Mouse (Mus musculus): ENCODE measurements around the gene Golim4. TPM values are rescaled to one million over a fixed set of nuclear protein-coding genes. Genes with fewer than 3 reads are reported as not detected.

The Golim4 gene
- polyA plus RNA-seq, 1 experiment from 2014 or later = 40.2 TPM

- ATAC-seq = no peak
- no peak overlapping the region for H3K27ac ChIP-seq (ENCODE audit: low read length)
- no peaks in the 10 kb centered on the region for H3K9me3 ChIP-seq (ENCODE audit: control insufficient read depth, low read length)
- H3K36me3 ChIP-seq (ENCODE audit: control insufficient read depth, insufficient read depth, low read length) = peaks cover 10% of the 10 kb centered on the region; the same call in 1 of the 2 replicates
- no peaks in the 10 kb centered on the region for H3K27me3 ChIP-seq (replicated peaks; ENCODE audit: control insufficient read depth, insufficient read depth, low read length)
- no peak overlapping the region for H3K9ac ChIP-seq (ENCODE audit: low read depth, low read length)
- H3K4me3 ChIP-seq (ENCODE audit: low read length) = no peak overlapping the region
- 96% methylated on average over 3 of the region's 3 CpGs for WGBS
- no peak overlapping the region for H3K4me2 ChIP-seq (ENCODE audit: low read depth, low read length)
- no peaks in the 10 kb centered on the region for H3K4me1 ChIP-seq (ENCODE audit: control insufficient read depth, insufficient read depth, low read length)
Observed at GRCm38 (mm10) chr3:75891581-75891980, 65.2 kb downstream of the Golim4 start.

- no peaks in the 10 kb centered on the region for H3K27me3 ChIP-seq (replicated peaks; ENCODE audit: control insufficient read depth, insufficient read depth, low read length)
- H3K36me3 ChIP-seq (ENCODE audit: control insufficient read depth, insufficient read depth, low read length) = peaks cover 12% of the 10 kb centered on the region; the same call in 1 of the 2 replicates
- H3K9me3 ChIP-seq (ENCODE audit: control insufficient read depth, low read length) = no peaks in the 10 kb centered on the region
- H3K4me3 ChIP-seq (ENCODE audit: low read length) = no peak overlapping the region
- no peak overlapping the region for H3K27ac ChIP-seq (ENCODE audit: low read length)
- WGBS = 81% methylated on average over 1 of the region's 1 CpGs
- ATAC-seq = no peak
- no peak overlapping the region for H3K9ac ChIP-seq (ENCODE audit: low read depth, low read length)
- no peaks in the 10 kb centered on the region for H3K4me1 ChIP-seq (ENCODE audit: control insufficient read depth, insufficient read depth, low read length)
- no peak overlapping the region for H3K4me2 ChIP-seq (ENCODE audit: low read depth, low read length)
Observed at GRCm38 (mm10) chr3:75889323-75889722, 67.4 kb downstream of the Golim4 start.

GRCm38 (mm10) chr3:75881582-75881981 is 75.2 kb downstream of the Golim4 start:
- no peaks in the 10 kb centered on the region for H3K9me3 ChIP-seq (ENCODE audit: control insufficient read depth, low read length)
- H3K4me3 ChIP-seq (ENCODE audit: low read length) = no peak overlapping the region
- no peaks in the 10 kb centered on the region for H3K4me1 ChIP-seq (ENCODE audit: control insufficient read depth, insufficient read depth, low read length)
- no peak for ATAC-seq
- no peak overlapping the region for H3K9ac ChIP-seq (ENCODE audit: low read depth, low read length)
- no peak overlapping the region for H3K4me2 ChIP-seq (ENCODE audit: low read depth, low read length)
- 84% methylated on average over 1 of the region's 1 CpGs for WGBS
- no peaks in the 10 kb centered on the region for H3K27me3 ChIP-seq (replicated peaks; ENCODE audit: control insufficient read depth, insufficient read depth, low read length)
- H3K27ac ChIP-seq (ENCODE audit: low read length) = no peak overlapping the region
- peaks cover 7% of the 10 kb centered on the region for H3K36me3 ChIP-seq (ENCODE audit: control insufficient read depth, insufficient read depth, low read length)

GRCm38 (mm10) chr3:75879269-75879668 is 77.5 kb downstream of the Golim4 start:
- no peak overlapping the region for H3K27ac ChIP-seq (ENCODE audit: low read length)
- no peaks in the 10 kb centered on the region for H3K9me3 ChIP-seq (ENCODE audit: control insufficient read depth, low read length)
- H3K27me3 ChIP-seq (replicated peaks; ENCODE audit: control insufficient read depth, insufficient read depth, low read length) = no peaks in the 10 kb centered on the region
- 88% methylated on average over 2 of the region's 2 CpGs for WGBS
- H3K4me1 ChIP-seq (ENCODE audit: control insufficient read depth, insufficient read depth, low read length) = no peaks in the 10 kb centered on the region
- no peak overlapping the region for H3K9ac ChIP-seq (ENCODE audit: low read depth, low read length)
- H3K4me2 ChIP-seq (ENCODE audit: low read depth, low read length) = no peak overlapping the region
- ATAC-seq = no peak
- H3K36me3 ChIP-seq (ENCODE audit: control insufficient read depth, insufficient read depth, low read length) = peaks cover 5% of the 10 kb centered on the region
- H3K4me3 ChIP-seq (ENCODE audit: low read length) = no peak overlapping the region

- Histone ChIP-seq H3K9ac (ENCODE audit: low read depth, low read length) (no peak overlapping the region), H3K27ac (ENCODE audit: low read length) (no peak overlapping the region), H3K4me3 (ENCODE audit: low read length) (no peak overlapping the region), H3K36me3 (ENCODE audit: control insufficient read depth, insufficient read depth, low read length) (no peaks in the 10 kb centered on the region), H3K4me2 (ENCODE audit: low read depth, low read length) (no peak overlapping the region), H3K9me3 (ENCODE audit: control insufficient read depth, low read length) (no peaks in the 10 kb centered on the region), H3K4me1 (ENCODE audit: control insufficient read depth, insufficient read depth, low read length) (no peaks in the 10 kb centered on the region), H3K27me3 (replicated peaks; ENCODE audit: control insufficient read depth, insufficient read depth, low read length) (no peaks in the 10 kb centered on the region)
- WGBS = 44% methylated on average over 1 of the region's 1 CpGs
- no peak for ATAC-seq
Observed at GRCm38 (mm10) chr3:75868886-75869285, 87.9 kb downstream of the Golim4 start.

- Histone ChIP-seq H3K9ac (ENCODE audit: low read depth, low read length) (no peak overlapping the region), H3K4me1 (ENCODE audit: control insufficient read depth, insufficient read depth, low read length) (no peaks in the 10 kb centered on the region), H3K4me2 (ENCODE audit: low read depth, low read length) (no peak overlapping the region), H3K9me3 (ENCODE audit: control insufficient read depth, low read length) (no peaks in the 10 kb centered on the region), H3K4me3 (ENCODE audit: low read length) (no peak overlapping the region), H3K36me3 (ENCODE audit: control insufficient read depth, insufficient read depth, low read length) (no peaks in the 10 kb centered on the region), H3K27me3 (replicated peaks; ENCODE audit: control insufficient read depth, insufficient read depth, low read length) (no peaks in the 10 kb centered on the region), H3K27ac (ENCODE audit: low read length) (no peak overlapping the region)
- WGBS = 34% methylated on average over 2 of the region's 2 CpGs
- no peak for ATAC-seq
Observed at GRCm38 (mm10) chr3:75864203-75864602, 92.5 kb downstream of the Golim4 start.

GRCm38 (mm10) chr3:75861677-75862076 is 95.1 kb downstream of the Golim4 start:
- 37% methylated on average over 4 of the region's 4 CpGs for WGBS

GRCm38 (mm10) chr3:75860760-75861159 is 96.0 kb downstream of the Golim4 start:
- Histone ChIP-seq H3K4me1 (ENCODE audit: control insufficient read depth, insufficient read depth, low read length) (no peaks in the 10 kb centered on the region), H3K9ac (ENCODE audit: low read depth, low read length) (no peak overlapping the region), H3K36me3 (ENCODE audit: control insufficient read depth, insufficient read depth, low read length) (no peaks in the 10 kb centered on the region), H3K27me3 (replicated peaks; ENCODE audit: control insufficient read depth, insufficient read depth, low read length) (no peaks in the 10 kb centered on the region), H3K4me2 (ENCODE audit: low read depth, low read length) (no peak overlapping the region), H3K4me3 (ENCODE audit: low read length) (no peak overlapping the region), H3K27ac (ENCODE audit: low read length) (no peak overlapping the region), H3K9me3 (ENCODE audit: control insufficient read depth, low read length) (no peaks in the 10 kb centered on the region)
- WGBS = 51% methylated on average over 12 of the region's 12 CpGs
- ATAC-seq = peak; percentile 89

More at GRCm38 (mm10) chr3:75861677-75862076, 95.1 kb downstream of the Golim4 start:
- Histone ChIP-seq H3K27ac (ENCODE audit: low read length) (no peak overlapping the region), H3K4me1 (ENCODE audit: control insufficient read depth, insufficient read depth, low read length) (no peaks in the 10 kb centered on the region), H3K9me3 (ENCODE audit: control insufficient read depth, low read length) (no peaks in the 10 kb centered on the region), H3K9ac (ENCODE audit: low read depth, low read length) (no peak overlapping the region), H3K4me2 (ENCODE audit: low read depth, low read length) (no peak overlapping the region), H3K4me3 (ENCODE audit: low read length) (no peak overlapping the region), H3K27me3 (replicated peaks; ENCODE audit: control insufficient read depth, insufficient read depth, low read length) (no peaks in the 10 kb centered on the region), H3K36me3 (ENCODE audit: control insufficient read depth, insufficient read depth, low read length) (no peaks in the 10 kb centered on the region)
- no peak for ATAC-seq

- Histone ChIP-seq H3K27me3 (replicated peaks; ENCODE audit: control insufficient read depth, insufficient read depth, low read length) (no peaks in the 10 kb centered on the region), H3K4me2 (ENCODE audit: low read depth, low read length) (no peak overlapping the region), H3K27ac (ENCODE audit: low read length) (no peak overlapping the region), H3K36me3 (ENCODE audit: control insufficient read depth, insufficient read depth, low read length) (no peaks in the 10 kb centered on the region), H3K4me3 (ENCODE audit: low read length) (no peak overlapping the region), H3K9me3 (ENCODE audit: control insufficient read depth, low read length) (no peaks in the 10 kb centered on the region), H3K9ac (ENCODE audit: low read depth, low read length) (no peak overlapping the region), H3K4me1 (ENCODE audit: control insufficient read depth, insufficient read depth, low read length) (no peaks in the 10 kb centered on the region)
- WGBS = 66% methylated on average over 5 of the region's 5 CpGs
- peak; percentile 69 for ATAC-seq
Observed at GRCm38 (mm10) chr3:75835286-75835967, 121.3 kb downstream of the Golim4 start.

GRCm38 (mm10) chr3:75834827-75835226 is 121.9 kb downstream of the Golim4 start:
- no peak for ATAC-seq
- Histone ChIP-seq H3K4me2 (ENCODE audit: low read depth, low read length) (no peak overlapping the region), H3K9ac (ENCODE audit: low read depth, low read length) (no peak overlapping the region), H3K27ac (ENCODE audit: low read length) (no peak overlapping the region), H3K36me3 (ENCODE audit: control insufficient read depth, insufficient read depth, low read length) (no peaks in the 10 kb centered on the region), H3K9me3 (ENCODE audit: control insufficient read depth, low read length) (no peaks in the 10 kb centered on the region), H3K4me1 (ENCODE audit: control insufficient read depth, insufficient read depth, low read length) (no peaks in the 10 kb centered on the region), H3K27me3 (replicated peaks; ENCODE audit: control insufficient read depth, insufficient read depth, low read length) (no peaks in the 10 kb centered on the region), H3K4me3 (ENCODE audit: low read length) (no peak overlapping the region)
- 91% methylated on average over 2 of the region's 2 CpGs for WGBS

Data from intestine, embryonic 16.5 days (tissue).